Mouse (Mus musculus) testis, adult 2 months (tissue): ENCODE results near the gene Gm4131. TPM values are rescaled to one million over a fixed set of nuclear protein-coding genes. Genes with fewer than 3 reads are reported as not detected.

Experiments used
- H3K27ac ChIP-seq: fragments of 200-500 bp; 2 replicates; pipeline ENCODE4 v1.5.1; 2012; ENCODE audit warnings: low read depth, low read length; ENCODE audit not compliant: control insufficient read depth, insufficient read depth
- H3K27me3 ChIP-seq: fragments of 200-500 bp; 2 replicates; pipeline ENCODE4 v1.6.1; 2012; ENCODE audit warnings: mild to moderate bottlenecking, low read length, moderate library complexity; ENCODE audit not compliant: control insufficient read depth, insufficient read depth
- H3K36me3 ChIP-seq: fragments of 200-500 bp; 2 replicates; pipeline ENCODE4 v1.6.1; 2012; ENCODE audit warnings: mild to moderate bottlenecking, low read length; ENCODE audit not compliant: control insufficient read depth, insufficient read depth
- H3K4me1 ChIP-seq: fragments of 200-500 bp; 2 replicates; pipeline ENCODE4 v1.6.1; 2012; ENCODE audit warnings: low read length; ENCODE audit not compliant: control insufficient read depth, insufficient read depth
- H3K4me3 ChIP-seq: fragments of 200-500 bp; 2 replicates; pipeline ENCODE4 v1.5.1; 2012; ENCODE audit warnings: low read depth, mild to moderate bottlenecking, low read length, moderate library complexity, mixed read lengths; ENCODE audit not compliant: control insufficient read depth
- CTCF ChIP-seq: fragments of 200-500 bp; IDR thresholded peaks from 2 replicates; pipeline ENCODE4 v1.5.1; 2012; ENCODE audit warnings: low read depth, mild to moderate bottlenecking, inconsistent platforms, low read length, moderate library complexity; ENCODE audit not compliant: control insufficient read depth, insufficient read depth, insufficient replicate concordance
- POLR2A ChIP-seq: fragments of 200-500 bp; IDR thresholded peaks from 2 replicates; pipeline ENCODE4 v1.6.1; 2012; ENCODE audit warnings: low read depth, mild to moderate bottlenecking, inconsistent platforms, low read length, moderate library complexity; ENCODE audit not compliant: control insufficient read depth
- polyA plus RNA-seq: library from polyadenylated mRNA; depleted of rRNA; stranded (reverse); fragments of >200 nt; gene quantifications from 2 replicates; pipeline ENCODE4 v1.2.3, GENCODE M21; 2012; rRNA removed

Gene Gm4131
- polyA plus RNA-seq, 1 experiment, result 0.96 TPM

- no peaks in the 10 kb centered on the region for H3K36me3 ChIP-seq
- no peak overlapping the region for H3K27ac ChIP-seq
- H3K27me3 ChIP-seq, result no peaks in the 10 kb centered on the region
- H3K4me1 ChIP-seq, result no peaks in the 10 kb centered on the region
- no peak overlapping the region for H3K4me3 ChIP-seq
- TF ChIP-seq POLR2A (no peak), CTCF (no peak)
Observed at GRCm38 (mm10) chr14:62425277-62425691, 141.4 kb downstream of the Gm4131 start.

DNA sequence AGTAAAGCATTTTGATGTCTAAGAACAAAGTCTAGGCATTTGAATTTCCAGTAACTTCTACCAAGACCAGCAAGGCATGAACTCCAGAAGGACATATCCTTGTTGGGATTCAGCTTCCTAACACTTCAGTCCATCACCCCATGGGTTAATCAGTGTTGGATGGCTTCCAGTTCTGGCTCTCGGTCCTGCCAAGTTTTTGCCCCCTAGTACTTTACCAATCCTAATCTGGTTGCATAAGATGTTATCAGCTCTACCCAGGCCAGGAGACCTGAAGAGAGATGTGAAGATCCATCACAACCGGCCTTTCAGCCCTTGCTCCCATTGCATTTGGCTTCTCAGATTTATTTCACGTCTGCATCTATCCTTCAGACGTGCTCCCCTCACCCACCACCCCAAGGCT lies 144.5 kb downstream of the Gm4131 start:
- Histone ChIP-seq H3K4me1 (no peaks in the 10 kb centered on the region), H3K27me3 (no peaks in the 10 kb centered on the region), H3K27ac (no peak overlapping the region), H3K4me3 (no peak overlapping the region), H3K36me3 (no peaks in the 10 kb centered on the region)
- TF ChIP-seq CTCF (no peak), POLR2A (no peak)

GRCm38 (mm10) chr14:62417501-62417900 lies 149.2 kb downstream of the Gm4131 start:
- no peaks in the 10 kb centered on the region for H3K36me3 ChIP-seq
- H3K27me3 ChIP-seq, result no peaks in the 10 kb centered on the region
- H3K4me3 ChIP-seq, result no peak overlapping the region
- H3K27ac ChIP-seq, result no peak overlapping the region
- TF ChIP-seq POLR2A (no peak), CTCF (no peak)
- H3K4me1 ChIP-seq, result no peaks in the 10 kb centered on the region

DNA sequence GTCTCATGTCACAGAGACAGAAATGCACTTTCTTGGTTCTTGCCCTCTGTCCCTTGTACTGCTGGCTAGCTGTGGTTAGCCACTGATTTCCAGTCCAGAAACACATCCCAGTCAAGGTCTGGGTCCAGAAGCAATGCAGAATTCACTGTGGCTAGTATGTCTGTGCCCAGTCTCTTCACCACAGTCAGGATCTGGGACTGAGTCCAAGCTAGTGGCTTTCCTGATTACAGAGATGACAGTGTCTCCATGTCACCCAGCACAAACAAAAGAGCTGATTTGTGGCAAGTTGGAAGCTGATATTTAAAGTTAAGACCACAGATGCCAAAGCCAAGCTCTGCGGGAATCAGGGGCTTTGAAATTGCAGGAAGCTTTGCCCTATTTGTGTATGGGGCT lies 150.0 kb downstream of the Gm4131 start:
- H3K36me3 ChIP-seq, result no peaks in the 10 kb centered on the region
- H3K27me3 ChIP-seq, result no peaks in the 10 kb centered on the region
- H3K4me3 ChIP-seq, result no peak overlapping the region
- no peaks in the 10 kb centered on the region for H3K4me1 ChIP-seq
- TF ChIP-seq CTCF, result no peak
- TF ChIP-seq POLR2A, result no peak
- no peak overlapping the region for H3K27ac ChIP-seq

GRCm38 (mm10) chr14:62416007-62416741 lies 150.5 kb downstream of the Gm4131 start:
- H3K4me3 ChIP-seq, result no peak overlapping the region
- H3K27ac ChIP-seq, result no peak overlapping the region
- H3K27me3 ChIP-seq, result no peaks in the 10 kb centered on the region
- no peaks in the 10 kb centered on the region for H3K4me1 ChIP-seq
- no peak for TF ChIP-seq POLR2A
- no peak for TF ChIP-seq CTCF
- no peaks in the 10 kb centered on the region for H3K36me3 ChIP-seq

Other genes with a start within 250 kb of the Gm4131 start
- 0.10 and 0.12 TPM in 2 replicates for gene Gucy1b2, start 110.6 kb downstream of the Gm4131 start, polyA plus RNA-seq
- gene Fam124a, start 11.2 kb downstream of the Gm4131 start, polyA plus RNA-seq, result 2.2 and 3.2 TPM in 2 replicates
- 0.07 TPM in 1 of 2 replicates, not detected in the other for gene Serpine3, start 96.7 kb upstream of the Gm4131 start, polyA plus RNA-seq
- gene Ints6, start 194.2 kb upstream of the Gm4131 start, polyA plus RNA-seq, result 28.2 and 31.7 TPM in 2 replicates